Mouse (Mus musculus): Measurements from ENCODE around the gene Rem1. TPM values are rescaled to one million over a fixed set of nuclear protein-coding genes. Genes with fewer than 3 reads are reported as not detected.
A peak's percentile ranks its signal among the peaks of the same experiment; 100 is the strongest.

Gene Rem1
- polyA plus RNA-seq, 1 experiment from 2014 or later = 5.9 TPM

GRCm38 (mm10) chr2:152612193-152612592 lies 14.6 kb upstream of the Rem1 start:
- H3K4me3 ChIP-seq (ENCODE audit: low read depth, low read length) = no peak overlapping the region
- no peaks in the 10 kb centered on the region for H3K36me3 ChIP-seq (ENCODE audit: control insufficient read depth, insufficient read depth)
- H3K9ac ChIP-seq (ENCODE audit: low read depth, low read length) = no peak overlapping the region
- no peak overlapping the region for H3K4me2 ChIP-seq (replicated peaks; ENCODE audit: low read depth)
- ATAC-seq = no peak
- no peaks in the 10 kb centered on the region for H3K27me3 ChIP-seq (replicated peaks; ENCODE audit: control insufficient read depth, insufficient read depth, low read length)
- no peaks in the 10 kb centered on the region for H3K4me1 ChIP-seq (replicated peaks; ENCODE audit: control insufficient read depth, insufficient read depth, low read length)
- no peak overlapping the region for H3K27ac ChIP-seq (ENCODE audit: low read depth, low read length)
- TF ChIP-seq CTCF (IDR thresholded peaks at IDR 0.05; ENCODE audit: low read depth) = no peak
- H3K9me3 ChIP-seq (ENCODE audit: control insufficient read depth) = no peaks in the 10 kb centered on the region
- 42% methylated on average over 8 of the region's 8 CpGs for WGBS

- 16% methylated on average over 7 of the region's 7 CpGs for WGBS
- no peak overlapping the region for H3K27ac ChIP-seq (ENCODE audit: low read depth, low read length)
- peak; percentile 33; the same call in 1 of the 2 replicates for ATAC-seq
These were observed 11.2 kb upstream of the Rem1 start for GRCm38 (mm10) chr2:152615563-152615962.

GRCm38 (mm10) chr2:152616470-152616869 lies 10.3 kb upstream of the Rem1 start:
- H3K9ac ChIP-seq (ENCODE audit: low read depth, low read length) = no peak overlapping the region
- no peak overlapping the region for H3K27ac ChIP-seq (ENCODE audit: low read depth, low read length)
- 70% methylated on average over 6 of the region's 6 CpGs for WGBS
- no peaks in the 10 kb centered on the region for H3K9me3 ChIP-seq (ENCODE audit: control insufficient read depth)
- TF ChIP-seq CTCF (IDR thresholded peaks at IDR 0.05; ENCODE audit: low read depth) = no peak
- ATAC-seq = no peak
- no peak overlapping the region for H3K4me3 ChIP-seq (ENCODE audit: low read depth, low read length)
- H3K4me1 ChIP-seq (replicated peaks; ENCODE audit: control insufficient read depth, insufficient read depth, low read length) = no peaks in the 10 kb centered on the region
- no peaks in the 10 kb centered on the region for H3K27me3 ChIP-seq (replicated peaks; ENCODE audit: control insufficient read depth, insufficient read depth, low read length)
- no peaks in the 10 kb centered on the region for H3K36me3 ChIP-seq (ENCODE audit: control insufficient read depth, insufficient read depth)
- H3K4me2 ChIP-seq (replicated peaks; ENCODE audit: low read depth) = no peak overlapping the region

More at GRCm38 (mm10) chr2:152615563-152615962, 11.2 kb upstream of the Rem1 start:
- peak; percentile 95 for TF ChIP-seq CTCF (IDR thresholded peaks at IDR 0.05; ENCODE audit: low read depth)
- Histone ChIP-seq H3K4me2 (replicated peaks; ENCODE audit: low read depth) (no peak overlapping the region), H3K36me3 (ENCODE audit: control insufficient read depth, insufficient read depth) (no peaks in the 10 kb centered on the region), H3K4me3 (ENCODE audit: low read depth, low read length) (no peak overlapping the region), H3K9ac (ENCODE audit: low read depth, low read length) (no peak overlapping the region), H3K4me1 (replicated peaks; ENCODE audit: control insufficient read depth, insufficient read depth, low read length) (no peaks in the 10 kb centered on the region), H3K27me3 (replicated peaks; ENCODE audit: control insufficient read depth, insufficient read depth, low read length) (no peaks in the 10 kb centered on the region), H3K9me3 (ENCODE audit: control insufficient read depth) (no peaks in the 10 kb centered on the region)

- H3K4me3 ChIP-seq (ENCODE audit: low read depth, low read length) = no peak overlapping the region
- H3K9ac ChIP-seq (ENCODE audit: low read depth, low read length) = no peak overlapping the region
- H3K9me3 ChIP-seq (ENCODE audit: control insufficient read depth) = no peaks in the 10 kb centered on the region
- no peak overlapping the region for H3K4me2 ChIP-seq (replicated peaks; ENCODE audit: low read depth)
- peak; percentile 59 for TF ChIP-seq CTCF (IDR thresholded peaks at IDR 0.05; ENCODE audit: low read depth)
- no peaks in the 10 kb centered on the region for H3K27me3 ChIP-seq (replicated peaks; ENCODE audit: control insufficient read depth, insufficient read depth, low read length)
- no peak for ATAC-seq
- WGBS = 61% methylated on average over 5 of the region's 5 CpGs
- H3K27ac ChIP-seq (ENCODE audit: low read depth, low read length) = no peak overlapping the region
- H3K4me1 ChIP-seq (replicated peaks; ENCODE audit: control insufficient read depth, insufficient read depth, low read length) = no peaks in the 10 kb centered on the region
- H3K36me3 ChIP-seq (ENCODE audit: control insufficient read depth, insufficient read depth) = no peaks in the 10 kb centered on the region
These were observed 9.4 kb upstream of the Rem1 start for GRCm38 (mm10) chr2:152617374-152617773.

- no peak overlapping the region for H3K4me2 ChIP-seq (replicated peaks; ENCODE audit: low read depth)
These were observed 6.2 kb upstream of the Rem1 start for GRCm38 (mm10) chr2:152620367-152621134.

GRCm38 (mm10) chr2:152622151-152622550 lies 4.6 kb upstream of the Rem1 start:
- H3K9me3 ChIP-seq (ENCODE audit: control insufficient read depth) = no peaks in the 10 kb centered on the region
- H3K4me2 ChIP-seq (replicated peaks; ENCODE audit: low read depth) = no peak overlapping the region
- no peak overlapping the region for H3K4me3 ChIP-seq (ENCODE audit: low read depth, low read length)
- TF ChIP-seq CTCF (IDR thresholded peaks at IDR 0.05; ENCODE audit: low read depth) = no peak
- H3K9ac ChIP-seq (ENCODE audit: low read depth, low read length) = no peak overlapping the region
- H3K4me1 ChIP-seq (replicated peaks; ENCODE audit: control insufficient read depth, insufficient read depth, low read length) = no peaks in the 10 kb centered on the region
- H3K36me3 ChIP-seq (ENCODE audit: control insufficient read depth, insufficient read depth) = no peaks in the 10 kb centered on the region
- peaks cover 15% of the 10 kb centered on the region; the same call in 1 of the 2 replicates for H3K27me3 ChIP-seq (replicated peaks; ENCODE audit: control insufficient read depth, insufficient read depth, low read length)
- no peak overlapping the region for H3K27ac ChIP-seq (ENCODE audit: low read depth, low read length)
- 84% methylated on average over 13 of the region's 13 CpGs for WGBS
- no peak for ATAC-seq

More at GRCm38 (mm10) chr2:152620367-152621134, 6.2 kb upstream of the Rem1 start:
- ATAC-seq = no peak
- no peak overlapping the region for H3K4me3 ChIP-seq (ENCODE audit: low read depth, low read length)
- no peaks in the 10 kb centered on the region for H3K4me1 ChIP-seq (replicated peaks; ENCODE audit: control insufficient read depth, insufficient read depth, low read length)
- H3K9me3 ChIP-seq (ENCODE audit: control insufficient read depth) = no peaks in the 10 kb centered on the region
- 66% methylated on average over 9 of the region's 9 CpGs for WGBS
- 0 out of 2 replicates have a peak, but pooled peaks cover under 1% of the 10 kb centered on the region for H3K27me3 ChIP-seq (replicated peaks; ENCODE audit: control insufficient read depth, insufficient read depth, low read length)
- TF ChIP-seq CTCF (IDR thresholded peaks at IDR 0.05; ENCODE audit: low read depth) = no peak
- no peak overlapping the region for H3K9ac ChIP-seq (ENCODE audit: low read depth, low read length)
- H3K27ac ChIP-seq (ENCODE audit: low read depth, low read length) = no peak overlapping the region
- H3K36me3 ChIP-seq (ENCODE audit: control insufficient read depth, insufficient read depth) = no peaks in the 10 kb centered on the region

All from intestine, postnatal 0 days (tissue).